Comparison of ENCODE assay signal across 10 mouse cellular contexts in the genomic region with DNA sequence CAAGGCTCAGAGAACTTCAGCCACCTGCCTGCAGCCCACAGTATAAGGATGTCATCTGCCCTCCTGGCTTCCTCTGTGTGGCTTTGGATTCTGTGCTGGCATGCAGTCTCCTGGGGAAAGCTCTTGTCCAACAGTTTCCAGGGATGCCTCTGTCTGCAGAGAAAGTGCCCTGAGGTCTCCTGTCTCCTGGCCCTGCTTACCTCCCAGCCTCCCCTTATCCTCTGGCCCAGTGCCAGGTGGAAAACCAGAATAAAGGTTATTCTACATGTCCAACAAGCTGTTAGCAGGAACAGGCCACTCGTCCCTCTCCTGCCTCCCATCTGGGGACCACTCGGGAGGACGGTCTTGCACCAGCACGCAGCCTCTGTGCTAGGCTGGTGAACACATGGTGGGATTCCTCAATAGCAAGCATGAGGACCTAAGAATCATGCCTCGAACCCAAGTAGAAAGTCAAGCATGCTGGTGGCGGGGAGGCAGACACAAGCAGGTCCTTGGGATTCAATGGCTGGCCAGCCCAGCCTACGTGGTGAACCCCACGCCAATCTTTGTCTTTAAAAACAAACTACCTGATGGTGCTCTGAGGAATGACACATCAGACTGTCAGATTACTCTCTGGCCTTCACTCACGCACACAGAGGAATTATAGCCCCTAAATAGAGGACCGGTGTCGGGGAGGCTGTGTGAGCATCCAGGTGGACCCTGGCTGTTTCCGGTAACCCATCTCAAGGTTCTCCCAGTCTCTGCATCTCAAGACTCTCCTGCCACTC.
DNase-seq lines count a peak whose midpoint lies in the region; ATAC-seq lines count a peak whose summit lies in the region.
"Had no signal": no experiment of that assay in that cellular context is flagged by ENCODE, and none has a peak within 500 bp of the region (broad histone marks: within the 10 kb centered on the region; RNA-seq: fewer than 3 reads in every experiment).

No protein-coding gene starts in this region.

- H3K9ac ChIP-seq in heart, embryonic 13.5 days = peak overlapping the region; percentile 50
- 0 out of 2 replicates have a peak overlapping the region, but pooled peaks have one; percentile 12 for H3K9ac ChIP-seq in forebrain, embryonic 15.5 days (replicated peaks)
- H3K9ac ChIP-seq in neural tube, embryonic 15.5 days (replicated peaks) = no peak overlapping the region

- no peaks in the 10 kb centered on the region for H3K9me3 ChIP-seq in heart, embryonic 13.5 days
- no peaks in the 10 kb centered on the region for H3K9me3 ChIP-seq in megakaryocyte, embryonic 14.5 days
- H3K9me3 ChIP-seq in forebrain, embryonic 15.5 days = no peaks in the 10 kb centered on the region
- H3K9me3 ChIP-seq in neural tube, embryonic 15.5 days (replicated peaks) = no peaks in the 10 kb centered on the region
- H3K9me3 ChIP-seq: G1E had no signal

- H3K4me3 ChIP-seq in heart, embryonic 13.5 days = no peak overlapping the region
- peak overlapping the region; percentile 18 for H3K4me3 ChIP-seq in megakaryocyte, embryonic 14.5 days (replicated peaks)
- no peak overlapping the region for H3K4me3 ChIP-seq in forebrain, embryonic 15.5 days
- no peak overlapping the region for H3K4me3 ChIP-seq in neural tube, embryonic 15.5 days (replicated peaks)

- 73% methylated on average over 12 of the region's 12 CpGs for WGBS in heart, embryonic 13.5 days
- 70% methylated on average over 12 of the region's 12 CpGs for WGBS in forebrain, embryonic 15.5 days
- WGBS in neural tube, embryonic 15.5 days = 88% methylated on average over 12 of the region's 12 CpGs

- peak overlapping the region; percentile 73 for H3K27ac ChIP-seq in heart, embryonic 13.5 days (replicated peaks)
- H3K27ac ChIP-seq in forebrain, embryonic 15.5 days (replicated peaks) = peak overlapping the region; percentile 63
- H3K27ac ChIP-seq in neural tube, embryonic 15.5 days (replicated peaks) = 0 out of 2 replicates have a peak overlapping the region, but pooled peaks have one; percentile 56

- ATAC-seq in heart, embryonic 13.5 days (ENCODE audit: extremely low read depth, insufficient number of reproducible peaks, low FRiP score, low TSS enrichment) = no peak
- no peak for ATAC-seq in megakaryocyte, adult 5-6 weeks (ENCODE audit: poor library complexity, severe bottlenecking)
- no peak for ATAC-seq in forebrain, embryonic 15.5 days (replicated peaks)
- ATAC-seq in neural tube, embryonic 15.5 days (ENCODE audit: low FRiP score) = no peak

- H3K4me1 ChIP-seq in heart, embryonic 13.5 days = peaks cover 100% of the 10 kb centered on the region
- H3K4me1 ChIP-seq in megakaryocyte, embryonic 14.5 days = peaks cover 100% of the 10 kb centered on the region
- H3K4me1 ChIP-seq in forebrain, embryonic 15.5 days = peaks cover 67% of the 10 kb centered on the region
- peaks cover 83% of the 10 kb centered on the region for H3K4me1 ChIP-seq in neural tube, embryonic 15.5 days

- DNase-seq in heart, adult 9 months (ENCODE audit: low spot score in 2 of 2) = no peak
- DNase-seq in urinary bladder, postnatal 10 days (ENCODE audit: low spot score) = no peak
- no peak for DNase-seq in cerebellum, postnatal 14 days
- DNase-seq: lung, adult 2 months had no signal

- no peaks in the 10 kb centered on the region for H3K36me3 ChIP-seq in heart, embryonic 13.5 days
- H3K36me3 ChIP-seq in megakaryocyte, embryonic 14.5 days (replicated peaks; ENCODE audit: low read length) = peaks cover 52% of the 10 kb centered on the region
- H3K36me3 ChIP-seq in forebrain, embryonic 15.5 days = no peaks in the 10 kb centered on the region
- H3K36me3 ChIP-seq in neural tube, embryonic 15.5 days = no peaks in the 10 kb centered on the region

- no peaks in the 10 kb centered on the region for H3K27me3 ChIP-seq in heart, embryonic 13.5 days (replicated peaks)
- no peaks in the 10 kb centered on the region for H3K27me3 ChIP-seq in megakaryocyte, embryonic 14.5 days (replicated peaks)
- H3K27me3 ChIP-seq in forebrain, embryonic 15.5 days = no peaks in the 10 kb centered on the region
- H3K27me3 ChIP-seq in neural tube, embryonic 15.5 days (replicated peaks) = no peaks in the 10 kb centered on the region

- H3K4me2 ChIP-seq in heart, embryonic 13.5 days = no peak overlapping the region
- no peak overlapping the region for H3K4me2 ChIP-seq in forebrain, embryonic 15.5 days (replicated peaks)
- H3K4me2 ChIP-seq in neural tube, embryonic 15.5 days = no peak overlapping the region
